ENCODE assay signal across 10 mouse cellular contexts in genomic region chr7:43482090-43482716, GRCm38 (mm10). TPM values are rescaled to one million over a fixed set of nuclear protein-coding genes. Genes with fewer than 3 reads are reported as not detected.
DNase-seq lines count a peak whose midpoint lies in the region; ATAC-seq and TF ChIP-seq lines count a peak whose summit lies in the region.
"Had no signal": no experiment of that assay in that cellular context is flagged by ENCODE, and none has a peak within 500 bp of the region (broad histone marks: within the 10 kb centered on the region; RNA-seq: fewer than 3 reads in every experiment).

No protein-coding gene starts in this region.

- H3K36me3 ChIP-seq in hindbrain, embryonic 11.5 days (ENCODE audit: control insufficient read depth, insufficient read depth, low read length): 0 out of 2 replicates have a peak, but pooled peaks cover 2% of the 10 kb centered on the region
- H3K36me3 ChIP-seq in hindbrain, embryonic 10.5 days: 0 out of 2 replicates have a peak, but pooled peaks cover 5% of the 10 kb centered on the region
- peaks cover 14% of the 10 kb centered on the region for H3K36me3 ChIP-seq in forebrain, postnatal 0 days (ENCODE audit: insufficient read depth)

- no peaks in the 10 kb centered on the region for H3K4me1 ChIP-seq in hindbrain, embryonic 11.5 days (replicated peaks; ENCODE audit: control insufficient read depth, insufficient read depth, low read length)
- H3K4me1 ChIP-seq in hindbrain, embryonic 10.5 days (replicated peaks): peaks cover 11% of the 10 kb centered on the region
- H3K4me1 ChIP-seq in forebrain, postnatal 0 days (ENCODE audit: insufficient read depth): no peaks in the 10 kb centered on the region

- no peak overlapping the region for H3K4me2 ChIP-seq in hindbrain, embryonic 11.5 days (replicated peaks; ENCODE audit: low read depth, low read length)
- H3K4me2 ChIP-seq in forebrain, postnatal 0 days (ENCODE audit: low read depth): no peak overlapping the region

- peak; percentile 48 for ATAC-seq in hindbrain, embryonic 11.5 days (ENCODE audit: low FRiP score)
- peak; percentile 45 for ATAC-seq in forebrain, postnatal 0 days
- no peak for ATAC-seq in megakaryocyte, adult 5-6 weeks (ENCODE audit: poor library complexity, severe bottlenecking)
- no peak for ATAC-seq in frontal cortex, adult (ENCODE audit: low TSS enrichment)

- 70% methylated on average over 8 of the region's 8 CpGs for WGBS in hindbrain, embryonic 11.5 days
- WGBS in hindbrain, embryonic 10.5 days: 72% methylated on average over 8 of the region's 8 CpGs
- 27% methylated on average over 8 of the region's 8 CpGs for WGBS in forebrain, postnatal 0 days

- H3K9ac ChIP-seq in hindbrain, embryonic 11.5 days (ENCODE audit: low read depth, low read length): no peak overlapping the region
- H3K9ac ChIP-seq in forebrain, postnatal 0 days: no peak overlapping the region

- H3K4me3 ChIP-seq in hindbrain, embryonic 11.5 days (ENCODE audit: low read depth, low read length): no peak overlapping the region
- no peak overlapping the region for H3K4me3 ChIP-seq in hindbrain, embryonic 10.5 days
- no peak overlapping the region for H3K4me3 ChIP-seq in forebrain, postnatal 0 days (ENCODE audit: low read depth, low read length)
- no peak overlapping the region for H3K4me3 ChIP-seq in gastrocnemius, adult 2 months
- H3K4me3 ChIP-seq: myocyte had no signal

- intact Hi-C loops in gastrocnemius, adult 2 months (cut with DNase I): no loop called here

- peaks cover 8% of the 10 kb centered on the region for H3K27me3 ChIP-seq in hindbrain, embryonic 11.5 days (ENCODE audit: control insufficient read depth, insufficient read depth, low read length)
- H3K27me3 ChIP-seq in hindbrain, embryonic 10.5 days (ENCODE audit: insufficient read depth, poor library complexity, severe bottlenecking): peaks cover 26% of the 10 kb centered on the region
- no peaks in the 10 kb centered on the region for H3K27me3 ChIP-seq in forebrain, postnatal 0 days (ENCODE audit: insufficient read depth, low read length)

- TF ChIP-seq CTCF in forebrain, postnatal 0 days (IDR thresholded peaks at IDR 0.05; ENCODE audit: low read depth): no peak
- no peak for TF ChIP-seq CTCF in gastrocnemius, adult 2 months (IDR thresholded peaks at IDR 0.05)

- peak; percentile 25 for DNase-seq in hindbrain, embryonic 11.5 days (ENCODE audit: low spot score)
- no peak for DNase-seq in hindbrain, embryonic 10.5 days (ENCODE audit: low spot score)
- peak; percentile 70 to 90 for DNase-seq in cerebellum, postnatal 14 days
- peak; percentile 47 for DNase-seq in forebrain, postnatal 0 days
- peak; percentile 34 for DNase-seq in mesoderm, embryonic 11.5 days (ENCODE audit: low read depth, low spot score)
- DNase-seq in gastrocnemius, adult 2 months: no peak

- H3K27ac ChIP-seq in hindbrain, embryonic 11.5 days (ENCODE audit: low read depth, low read length): no peak overlapping the region
- H3K27ac ChIP-seq in hindbrain, embryonic 10.5 days: no peak overlapping the region
- no peak overlapping the region for H3K27ac ChIP-seq in forebrain, postnatal 0 days (ENCODE audit: low read depth, low read length)
- no peak overlapping the region for H3K27ac ChIP-seq in gastrocnemius, adult 2 months

- no peaks in the 10 kb centered on the region for H3K9me3 ChIP-seq in hindbrain, embryonic 11.5 days (ENCODE audit: control insufficient read depth, low read length)
- no peaks in the 10 kb centered on the region for H3K9me3 ChIP-seq in hindbrain, embryonic 10.5 days
- H3K9me3 ChIP-seq in forebrain, postnatal 0 days (ENCODE audit: low read length): no peaks in the 10 kb centered on the region

RNA-seq across cellular contexts. Expression of gene Iglon5, which starts 7.7 kb away (rescaled TPM):
- 2.7 and 2.9 TPM in 2 replicates for polyA plus RNA-seq in hindbrain, embryonic 11.5 days (2014; fragmentation: Nextera tagmentation; extraction: Ambion mirVana)
- polyA plus RNA-seq in hindbrain, embryonic 10.5 days (2016; fragmentation: Nextera tagmentation; extraction: Ambion mirVana): 0.80 and 2.2 TPM in 2 replicates
- total RNA-seq in forebrain, postnatal 0 days (2014; rRNA removed): 24.9 and 26.1 TPM in 2 replicates
- 3.0 and 4.4 TPM in 2 replicates for polyA plus RNA-seq in forebrain, postnatal 0 days (2015; fragmentation: Nextera tagmentation; extraction: Ambion mirVana)
- not detected in 2 replicates for total RNA-seq in megakaryocyte, adult 5-6 weeks (2015)
- total RNA-seq in megakaryocyte, adult 5-6 weeks (2017): not detected in 2 replicates
- total RNA-seq in gastrocnemius, adult 2 months (2021): under 1 TPM; 0.20 to 0.28 TPM
- total RNA-seq: hematopoietic stem cell, adult 5-6 weeks had no signal

RNA-seq across cellular contexts. Expression of gene Vsig10l, which starts 19.3 kb away (rescaled TPM):
- 2.6 and 2.8 TPM in 2 replicates for polyA plus RNA-seq in hindbrain, embryonic 11.5 days (2014; fragmentation: Nextera tagmentation; extraction: Ambion mirVana)
- 1.5 and 3.8 TPM in 2 replicates for polyA plus RNA-seq in hindbrain, embryonic 10.5 days (2016; fragmentation: Nextera tagmentation; extraction: Ambion mirVana)
- total RNA-seq in forebrain, postnatal 0 days (2014; rRNA removed): 4.2 and 16.9 TPM in 2 replicates
- 8.1 and 13.8 TPM in 2 replicates for polyA plus RNA-seq in forebrain, postnatal 0 days (2015; fragmentation: Nextera tagmentation; extraction: Ambion mirVana)
- 2.9 and 3.1 TPM in 2 replicates for total RNA-seq in megakaryocyte, adult 5-6 weeks (2015)
- 2.7 and 4.5 TPM in 2 replicates for total RNA-seq in megakaryocyte, adult 5-6 weeks (2017)
- 1 to 10 TPM; 1.7 to 2.3 TPM for total RNA-seq in gastrocnemius, adult 2 months (2021)

RNA-seq across cellular contexts. Expression of gene 4931406B18Rik, which starts 23.5 kb away (rescaled TPM):
- polyA plus RNA-seq in hindbrain, embryonic 11.5 days (2014; fragmentation: Nextera tagmentation; extraction: Ambion mirVana): not detected in 2 replicates
- polyA plus RNA-seq in hindbrain, embryonic 10.5 days (2016; fragmentation: Nextera tagmentation; extraction: Ambion mirVana): not detected in 2 replicates
- not detected in 2 replicates for total RNA-seq in forebrain, postnatal 0 days (2014; rRNA removed)
- not detected in 2 replicates for polyA plus RNA-seq in forebrain, postnatal 0 days (2015; fragmentation: Nextera tagmentation; extraction: Ambion mirVana)
- total RNA-seq in megakaryocyte, adult 5-6 weeks (2015): not detected in 2 replicates
- not detected in 2 replicates for total RNA-seq in megakaryocyte, adult 5-6 weeks (2017)
- total RNA-seq in gastrocnemius, adult 2 months (2021): not detected
- total RNA-seq: hematopoietic stem cell, adult 5-6 weeks had no signal
- polyA plus RNA-seq: myocyte had no signal

RNA-seq across cellular contexts. Expression of gene Gm45233, which starts 38.3 kb away (rescaled TPM):
- polyA plus RNA-seq in hindbrain, embryonic 11.5 days (2014; fragmentation: Nextera tagmentation; extraction: Ambion mirVana): 0.31 TPM in 1 of 2 replicates, not detected in the other
- 0.47 and 0.51 TPM in 2 replicates for polyA plus RNA-seq in hindbrain, embryonic 10.5 days (2016; fragmentation: Nextera tagmentation; extraction: Ambion mirVana)
- 0.31 and 3.7 TPM in 2 replicates for total RNA-seq in forebrain, postnatal 0 days (2014; rRNA removed)
- 0.30 TPM in 1 of 2 replicates, not detected in the other for polyA plus RNA-seq in forebrain, postnatal 0 days (2015; fragmentation: Nextera tagmentation; extraction: Ambion mirVana)
- total RNA-seq in megakaryocyte, adult 5-6 weeks (2015): not detected in 2 replicates
- 1.8 and 3.1 TPM in 2 replicates for total RNA-seq in megakaryocyte, adult 5-6 weeks (2017)
- total RNA-seq in gastrocnemius, adult 2 months (2021): 1 to 10 TPM in 1 of 2 experiments, under 1 TPM in 1; 0.45 to 1.2 TPM

RNA-seq across cellular contexts. Expression of gene Etfb, which starts 38.3 kb away (rescaled TPM):
- polyA plus RNA-seq in hindbrain, embryonic 11.5 days (2014; fragmentation: Nextera tagmentation; extraction: Ambion mirVana): 192 and 206 TPM in 2 replicates
- polyA plus RNA-seq in hindbrain, embryonic 10.5 days (2016; fragmentation: Nextera tagmentation; extraction: Ambion mirVana): 226 and 249 TPM in 2 replicates
- total RNA-seq in forebrain, postnatal 0 days (2014; rRNA removed): 38.2 and 46.1 TPM in 2 replicates
- polyA plus RNA-seq in forebrain, postnatal 0 days (2015; fragmentation: Nextera tagmentation; extraction: Ambion mirVana): 101 and 117 TPM in 2 replicates
- 128 and 130 TPM in 2 replicates for total RNA-seq in megakaryocyte, adult 5-6 weeks (2015)
- 201 and 203 TPM in 2 replicates for total RNA-seq in megakaryocyte, adult 5-6 weeks (2017)
- total RNA-seq in gastrocnemius, adult 2 months (2021): 100 to 1,000 TPM; 221 to 447 TPM

Comparison
In these comparisons a context has a peak if more than half of its experiments do, and no peak if none do; other contexts are left out.
1. DNase-seq: peak in hindbrain, embryonic 11.5 days (single experiment), cerebellum, postnatal 14 days (2 of 2), forebrain, postnatal 0 days (single experiment) and mesoderm, embryonic 11.5 days (single experiment); none in hindbrain, embryonic 10.5 days (single experiment) and gastrocnemius, adult 2 months (single experiment).
2. ATAC-seq: peak in hindbrain, embryonic 11.5 days (single experiment) and forebrain, postnatal 0 days (single experiment); none in megakaryocyte, adult 5-6 weeks (single experiment) and frontal cortex, adult (single experiment).
3. RNA of gene Iglon5, which starts 7.7 kb away (total RNA-seq): 24.9 to 26.1 TPM in forebrain, postnatal 0 days; 0.20 to 0.28 TPM in gastrocnemius, adult 2 months and not detected in megakaryocyte, adult 5-6 weeks; every median in the first group is over 10 times any median in the second.